Mouse (Mus musculus): ENCODE results near the gene Ank3. TPM values are rescaled to one million over a fixed set of nuclear protein-coding genes. Genes with fewer than 3 reads are reported as not detected.

Gene Ank3
- polyA plus RNA-seq, 1 experiment from 2014 or later, result 76.6 TPM

GRCm38 (mm10) chr10:69569740-69570139 lies 171.2 kb downstream of the Ank3 start:
- no peak overlapping the region for H3K27ac ChIP-seq (replicated peaks)
- H3K4me1 ChIP-seq (replicated peaks), result peaks cover 51% of the 10 kb centered on the region
- WGBS, result 60% methylated on average over 8 of the region's 8 CpGs
- ATAC-seq (ENCODE audit: low FRiP score, low read depth), result no peak
- no peaks in the 10 kb centered on the region for H3K27me3 ChIP-seq
- H3K9ac ChIP-seq, result no peak overlapping the region
- H3K4me3 ChIP-seq, result no peak overlapping the region
- H3K4me2 ChIP-seq, result no peak overlapping the region
- H3K36me3 ChIP-seq, result no peaks in the 10 kb centered on the region
- H3K9me3 ChIP-seq, result no peaks in the 10 kb centered on the region

GRCm38 (mm10) chr10:69570466-69571288 lies 172.1 kb downstream of the Ank3 start:
- H3K27ac ChIP-seq (replicated peaks), result no peak overlapping the region
- H3K36me3 ChIP-seq, result no peaks in the 10 kb centered on the region
- no peak for ATAC-seq (ENCODE audit: low FRiP score, low read depth)
- WGBS, result 38% methylated on average over 18 of the region's 18 CpGs
- H3K27me3 ChIP-seq, result no peaks in the 10 kb centered on the region
- H3K9me3 ChIP-seq, result no peaks in the 10 kb centered on the region
- H3K4me1 ChIP-seq (replicated peaks), result peaks cover 58% of the 10 kb centered on the region
- no peak overlapping the region for H3K9ac ChIP-seq
- H3K4me2 ChIP-seq, result peak overlapping the region; percentile 52
- peak overlapping the region; percentile 15; the same call in 1 of the 2 replicates for H3K4me3 ChIP-seq

GRCm38 (mm10) chr10:69571422-69571821 lies 172.8 kb downstream of the Ank3 start:
- no peak overlapping the region for H3K9ac ChIP-seq
- H3K36me3 ChIP-seq, result no peaks in the 10 kb centered on the region
- H3K4me1 ChIP-seq (replicated peaks), result peaks cover 58% of the 10 kb centered on the region
- WGBS, result 1% methylated on average over 8 of the region's 8 CpGs
- H3K9me3 ChIP-seq, result no peaks in the 10 kb centered on the region
- no peak for ATAC-seq (ENCODE audit: low FRiP score, low read depth)
- no peak overlapping the region for H3K27ac ChIP-seq (replicated peaks)
- peak overlapping the region; percentile 52 for H3K4me2 ChIP-seq
- peak overlapping the region; percentile 15; the same call in 1 of the 2 replicates for H3K4me3 ChIP-seq
- no peaks in the 10 kb centered on the region for H3K27me3 ChIP-seq

GRCm38 (mm10) chr10:69571972-69572371 lies 173.4 kb downstream of the Ank3 start:
- 4% methylated on average over 9 of the region's 9 CpGs for WGBS
- no peak overlapping the region for H3K27ac ChIP-seq (replicated peaks)
- peak overlapping the region; percentile 52 for H3K4me2 ChIP-seq
- no peaks in the 10 kb centered on the region for H3K36me3 ChIP-seq
- H3K27me3 ChIP-seq, result no peaks in the 10 kb centered on the region
- H3K9me3 ChIP-seq, result no peaks in the 10 kb centered on the region
- H3K9ac ChIP-seq, result no peak overlapping the region
- no peak for ATAC-seq (ENCODE audit: low FRiP score, low read depth)
- peaks cover 62% of the 10 kb centered on the region for H3K4me1 ChIP-seq (replicated peaks)
- H3K4me3 ChIP-seq, result no peak overlapping the region

GRCm38 (mm10) chr10:69573054-69573453 lies 174.5 kb downstream of the Ank3 start:
- Histone ChIP-seq H3K4me2 (no peak overlapping the region; the same call in 1 of the 2 replicates), H3K4me3 (no peak overlapping the region), H3K4me1 (replicated peaks) (peaks cover 65% of the 10 kb centered on the region), H3K27ac (replicated peaks) (peak overlapping the region; percentile 39; the same call in 1 of the 2 replicates), H3K9me3 (no peaks in the 10 kb centered on the region), H3K36me3 (no peaks in the 10 kb centered on the region), H3K9ac (no peak overlapping the region), H3K27me3 (no peaks in the 10 kb centered on the region)
- peak; percentile 23 for ATAC-seq (ENCODE audit: low FRiP score, low read depth)
- WGBS, result 25% methylated on average over 7 of the region's 7 CpGs

- peaks cover 65% of the 10 kb centered on the region for H3K4me1 ChIP-seq (replicated peaks)
- H3K4me2 ChIP-seq, result peak overlapping the region; percentile 43
- H3K9ac ChIP-seq, result no peak overlapping the region
- ATAC-seq (ENCODE audit: low FRiP score, low read depth), result no peak
- H3K36me3 ChIP-seq, result no peaks in the 10 kb centered on the region
- no peaks in the 10 kb centered on the region for H3K27me3 ChIP-seq
- no peak overlapping the region for H3K4me3 ChIP-seq
- peak overlapping the region; percentile 52; the same call in 1 of the 2 replicates for H3K27ac ChIP-seq (replicated peaks)
- 9% methylated on average over 3 of the region's 3 CpGs for WGBS
- no peaks in the 10 kb centered on the region for H3K9me3 ChIP-seq
These were observed 175.2 kb downstream of the Ank3 start for GRCm38 (mm10) chr10:69573746-69574145.

GRCm38 (mm10) chr10:69574190-69574663 lies 175.7 kb downstream of the Ank3 start:
- Histone ChIP-seq H3K9ac (no peak overlapping the region), H3K4me3 (0 out of 2 replicates have a peak overlapping the region, but pooled peaks have one; percentile 10), H3K4me2 (peak overlapping the region; percentile 43), H3K27me3 (no peaks in the 10 kb centered on the region), H3K27ac (replicated peaks) (peak overlapping the region; percentile 52), H3K36me3 (no peaks in the 10 kb centered on the region), H3K4me1 (replicated peaks) (peaks cover 65% of the 10 kb centered on the region), H3K9me3 (no peaks in the 10 kb centered on the region)
- 2% methylated on average over 11 of the region's 11 CpGs for WGBS
- peak; percentile 35; the same call in 1 of the 2 replicates for ATAC-seq (ENCODE audit: low FRiP score, low read depth)

- H3K27ac ChIP-seq (replicated peaks), result no peak overlapping the region
- peaks cover 68% of the 10 kb centered on the region for H3K4me1 ChIP-seq (replicated peaks)
- H3K36me3 ChIP-seq, result no peaks in the 10 kb centered on the region
- ATAC-seq (ENCODE audit: low FRiP score, low read depth), result no peak
- no peak overlapping the region for H3K4me3 ChIP-seq
- H3K27me3 ChIP-seq, result no peaks in the 10 kb centered on the region
- 28% methylated on average over 9 of the region's 9 CpGs for WGBS
- H3K9ac ChIP-seq, result no peak overlapping the region
- H3K9me3 ChIP-seq, result no peaks in the 10 kb centered on the region
- no peak overlapping the region; the same call in 1 of the 2 replicates for H3K4me2 ChIP-seq
These were observed 176.3 kb downstream of the Ank3 start for GRCm38 (mm10) chr10:69574894-69575293.

- Histone ChIP-seq H3K9me3 (no peaks in the 10 kb centered on the region), H3K36me3 (no peaks in the 10 kb centered on the region), H3K27ac (replicated peaks) (no peak overlapping the region), H3K4me2 (no peak overlapping the region), H3K4me3 (no peak overlapping the region), H3K27me3 (no peaks in the 10 kb centered on the region), H3K9ac (no peak overlapping the region), H3K4me1 (replicated peaks) (peaks cover 63% of the 10 kb centered on the region)
- 68% methylated on average over 6 of the region's 6 CpGs for WGBS
- ATAC-seq (ENCODE audit: low FRiP score, low read depth), result no peak
These were observed 176.9 kb downstream of the Ank3 start for GRCm38 (mm10) chr10:69575451-69575850.

- Histone ChIP-seq H3K9ac (no peak overlapping the region), H3K27me3 (no peaks in the 10 kb centered on the region), H3K9me3 (no peaks in the 10 kb centered on the region), H3K4me1 (replicated peaks) (peaks cover 54% of the 10 kb centered on the region), H3K27ac (replicated peaks) (no peak overlapping the region), H3K4me2 (no peak overlapping the region), H3K4me3 (no peak overlapping the region), H3K36me3 (no peaks in the 10 kb centered on the region)
- ATAC-seq (ENCODE audit: low FRiP score, low read depth), result no peak
- WGBS, result 85% methylated on average over 7 of the region's 7 CpGs
These were observed 177.7 kb downstream of the Ank3 start for GRCm38 (mm10) chr10:69576264-69576663.

GRCm38 (mm10) chr10:69577061-69577728 lies 178.6 kb downstream of the Ank3 start:
- ATAC-seq (ENCODE audit: low FRiP score, low read depth), result no peak
- H3K9ac ChIP-seq, result no peak overlapping the region
- no peaks in the 10 kb centered on the region for H3K27me3 ChIP-seq
- WGBS, result 77% methylated on average over 15 of the region's 15 CpGs
- peaks cover 45% of the 10 kb centered on the region for H3K4me1 ChIP-seq (replicated peaks)
- no peak overlapping the region for H3K4me2 ChIP-seq
- H3K4me3 ChIP-seq, result no peak overlapping the region
- no peaks in the 10 kb centered on the region for H3K36me3 ChIP-seq
- H3K27ac ChIP-seq (replicated peaks), result no peak overlapping the region
- H3K9me3 ChIP-seq, result no peaks in the 10 kb centered on the region

GRCm38 (mm10) chr10:69577729-69578061 lies 179.1 kb downstream of the Ank3 start:
- H3K4me1 ChIP-seq (replicated peaks), result peaks cover 40% of the 10 kb centered on the region
- no peak overlapping the region for H3K9ac ChIP-seq
- H3K4me2 ChIP-seq, result no peak overlapping the region
- 84% methylated on average over 7 of the region's 7 CpGs for WGBS
- no peaks in the 10 kb centered on the region for H3K36me3 ChIP-seq
- H3K27me3 ChIP-seq, result no peaks in the 10 kb centered on the region
- no peak for ATAC-seq (ENCODE audit: low FRiP score, low read depth)
- no peak overlapping the region for H3K27ac ChIP-seq (replicated peaks)
- no peaks in the 10 kb centered on the region for H3K9me3 ChIP-seq
- no peak overlapping the region for H3K4me3 ChIP-seq
